Mouse (Mus musculus): ENCODE measurements around the gene Abca2.
A peak's percentile ranks its signal among the peaks of the same experiment; 100 is the strongest.

Abca2 gene

GRCm38 (mm10) chr2:25493476-25493961 lies 65.0 kb downstream of the Abca2 start, which contains the start of gene Lcn12:
Gene Lcn12, minus strand, starts transcription at chr2:25493911.
- no peak for DNase-seq (ENCODE audit: low spot score)

- peak; percentile 18 for DNase-seq (ENCODE audit: low spot score)
These were observed 68.0 kb downstream of the Abca2 start for GRCm38 (mm10) chr2:25496462-25496861.
